Mouse (Mus musculus) kidney, adult 2 months (tissue): ENCODE measurements around the gene Col4a2.

ENCODE experiments used
- CTCF ChIP-seq: fragments of 200-500 bp; conservative IDR thresholded peaks from 2 replicates; pipeline ENCODE4 v1.5.1; 2011; ENCODE audit warnings: low read depth, mild to moderate bottlenecking, control low read depth, low read length, moderate library complexity, mixed read lengths; ENCODE audit not compliant: insufficient read depth, insufficient read length
- POLR2A ChIP-seq: fragments of 200-500 bp; IDR thresholded peaks from one replicate; pipeline ENCODE4 v1.6.1; 2011; ENCODE audit warnings: low read depth, low read length, control low read depth

- no peak for TF ChIP-seq POLR2A
- no peak for TF ChIP-seq CTCF
Measured at GRCm38 (mm10) chr8:11393607-11394006, 81.0 kb downstream of the Col4a2 start.
